10 mouse cellular contexts compared by ENCODE assay signal in genomic region chr14:21086827-21087351, GRCm38 (mm10). TPM values are rescaled to one million over a fixed set of nuclear protein-coding genes. Genes with fewer than 3 reads are reported as not detected.
A peak's percentile ranks its signal among the peaks of the same experiment; 100 is the strongest.
DNase-seq lines count a peak whose midpoint lies in the region; ATAC-seq and TF ChIP-seq lines count a peak whose summit lies in the region.
"Had no signal": no experiment of that assay in that cellular context is flagged by ENCODE, and none has a peak within 500 bp of the region (broad histone marks: within the 10 kb centered on the region; RNA-seq: fewer than 3 reads in every experiment).

No protein-coding gene starts in this region.

- H3K36me3 ChIP-seq in heart, embryonic 16.5 days (ENCODE audit: control insufficient read depth, insufficient read depth): no peaks in the 10 kb centered on the region; the same call in 1 of the 2 replicates
- H3K36me3 ChIP-seq in intestine, postnatal 0 days (ENCODE audit: control insufficient read depth, insufficient read depth): no peaks in the 10 kb centered on the region

- H3K4me2 ChIP-seq in heart, embryonic 16.5 days (ENCODE audit: low read depth, low read length): peak overlapping the region; percentile 44
- H3K4me2 ChIP-seq in intestine, postnatal 0 days (replicated peaks; ENCODE audit: low read depth): peak overlapping the region; percentile 35; the same call in 1 of the 2 replicates

- no peak overlapping the region; the same call in 1 of the 2 replicates for H3K4me3 ChIP-seq in heart, embryonic 16.5 days (ENCODE audit: low read length)
- H3K4me3 ChIP-seq in intestine, postnatal 0 days (ENCODE audit: low read depth, low read length): no peak overlapping the region

- peak; percentile 56 for ATAC-seq in heart, embryonic 16.5 days (replicated peaks; ENCODE audit: extremely low read depth, insufficient read depth, low FRiP score)
- no peak for ATAC-seq in intestine, postnatal 0 days

- WGBS in heart, embryonic 16.5 days: 19% methylated on average over 7 of the region's 7 CpGs
- WGBS in intestine, postnatal 0 days: 31% methylated on average over 7 of the region's 7 CpGs

- no peak for DNase-seq in heart, adult 9 months (ENCODE audit: low spot score in 2 of 2)
- peak; percentile 85 for DNase-seq in 3T3-L1 (ENCODE audit: low read depth, low spot score)
- DNase-seq in embryo, embryonic 10.5 days (ENCODE audit: low spot score): peak; percentile 66
- DNase-seq in cerebellum, postnatal 14 days: no peak
- no peak for DNase-seq in adrenal gland, adult 8-10 months
- no peak for DNase-seq in cerebellum, adult 11 months
- DNase-seq: gastrocnemius, postnatal 25 days; lung, postnatal 14 days had no signal

- peak overlapping the region; percentile 90 for H3K27ac ChIP-seq in heart, embryonic 16.5 days (ENCODE audit: low read length)
- peak overlapping the region; percentile 70 for H3K27ac ChIP-seq in intestine, postnatal 0 days (ENCODE audit: low read depth, low read length)

- H3K9ac ChIP-seq in heart, embryonic 16.5 days (ENCODE audit: low read length): peak overlapping the region; percentile 47; the same call in 1 of the 2 replicates
- H3K9ac ChIP-seq in intestine, postnatal 0 days (ENCODE audit: low read depth, low read length): no peak overlapping the region

- H3K27me3 ChIP-seq in heart, embryonic 16.5 days (ENCODE audit: control insufficient read depth, insufficient read depth, low read length): no peaks in the 10 kb centered on the region
- no peaks in the 10 kb centered on the region for H3K27me3 ChIP-seq in intestine, postnatal 0 days (replicated peaks; ENCODE audit: control insufficient read depth, insufficient read depth, low read length)

- TF ChIP-seq CTCF in intestine, postnatal 0 days (IDR thresholded peaks at IDR 0.05; ENCODE audit: low read depth): no peak

- H3K9me3 ChIP-seq in heart, embryonic 16.5 days (replicated peaks; ENCODE audit: control insufficient read depth, low read length): no peaks in the 10 kb centered on the region
- no peaks in the 10 kb centered on the region for H3K9me3 ChIP-seq in intestine, postnatal 0 days (ENCODE audit: control insufficient read depth)

- H3K4me1 ChIP-seq in heart, embryonic 16.5 days (ENCODE audit: control insufficient read depth, insufficient read depth, low read length): peaks cover 44% of the 10 kb centered on the region
- peaks cover 31% of the 10 kb centered on the region for H3K4me1 ChIP-seq in intestine, postnatal 0 days (replicated peaks; ENCODE audit: control insufficient read depth, insufficient read depth, low read length)

RNA-seq across cellular contexts. Expression of gene Adk, which starts 34.5 kb away (rescaled TPM):
- polyA plus RNA-seq in heart, embryonic 16.5 days (2015; fragmentation: Nextera tagmentation; extraction: Ambion mirVana): 197 and 222 TPM in 2 replicates
- polyA plus RNA-seq in intestine, postnatal 0 days (2015; fragmentation: Nextera tagmentation; extraction: Ambion mirVana): 240 and 254 TPM in 2 replicates
- total RNA-seq in adrenal gland, adult 8-10 months (2022): 100 to 1,000 TPM; 151 to 212 (median 178) TPM

RNA-seq across cellular contexts. Expression of gene Ap3m1, which starts 34.6 kb away (rescaled TPM):
- 54.4 and 60.7 TPM in 2 replicates for polyA plus RNA-seq in heart, embryonic 16.5 days (2015; fragmentation: Nextera tagmentation; extraction: Ambion mirVana)
- polyA plus RNA-seq in intestine, postnatal 0 days (2015; fragmentation: Nextera tagmentation; extraction: Ambion mirVana): 58.8 and 60.0 TPM in 2 replicates
- total RNA-seq in adrenal gland, adult 8-10 months (2022): 100 to 1,000 TPM in 3 of 4 experiments, 10 to 100 TPM in 1; 97.7 to 120 (median 110) TPM

Comparison
In these comparisons a context has a peak if more than half of its experiments do, and no peak if none do; other contexts are left out.
1. DNase-seq: peak in 3T3-L1 (single experiment) and embryo, embryonic 10.5 days (single experiment); none in heart, adult 9 months (0 of 2), cerebellum, postnatal 14 days (0 of 2), adrenal gland, adult 8-10 months (single experiment) and cerebellum, adult 11 months (single experiment).